8 mouse cellular contexts compared by ENCODE assay signal in the genomic region with DNA sequence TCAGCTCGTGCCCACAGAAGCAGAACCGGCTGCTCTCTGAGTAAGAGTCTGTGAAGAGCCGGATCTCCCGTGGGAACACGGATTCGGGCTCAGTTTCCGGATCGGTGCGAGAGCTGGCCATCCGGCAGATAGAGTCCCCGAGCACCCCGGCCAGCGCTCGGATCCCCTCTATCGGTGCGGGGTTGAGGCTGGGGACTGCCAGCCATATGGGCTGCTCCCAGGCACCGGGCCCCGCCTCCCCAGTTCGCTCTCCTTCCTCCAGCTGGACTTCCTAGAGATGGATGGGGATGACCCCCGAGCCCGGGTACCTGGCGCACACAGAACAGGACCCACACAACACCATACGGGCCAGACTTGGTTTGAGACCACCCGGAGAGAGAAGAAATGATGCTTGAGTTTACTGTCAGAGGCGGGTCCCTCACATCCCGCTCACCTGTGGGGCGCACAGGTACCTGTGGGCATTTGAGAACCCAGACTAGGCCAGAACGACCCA. TPM values are rescaled to one million over a fixed set of nuclear protein-coding genes. Genes with fewer than 3 reads are reported as not detected.
DNase-seq lines count a peak whose midpoint lies in the region; ATAC-seq and TF ChIP-seq lines count a peak whose summit lies in the region.

TSS of gene Mettl1 (plus strand) at position 141 of the 493 bp plus-strand sequence.
TSS of gene Eef1akmt3 (minus strand) at position 240 of the 493 bp plus-strand sequence.

- no peak for TF ChIP-seq POLR2A in lung, adult 2 months (IDR thresholded peaks at IDR 0.05; ENCODE audit: borderline replicate concordance, extremely low read depth, low read depth, low read length)

- H3K9ac ChIP-seq in embryonic facial prominence, embryonic 15.5 days: peak within 1 kb of the TSS; percentile 77
- H3K9ac ChIP-seq in hindbrain, embryonic 12.5 days: peak within 1 kb of the TSS; percentile 69
- H3K9ac ChIP-seq in liver, embryonic 12.5 days: peak within 1 kb of the TSS; percentile 74

- 0 out of 2 replicates have a peak, but pooled peaks cover 3% of the 10 kb centered on the region for H3K4me1 ChIP-seq in lung, adult 2 months (ENCODE audit: control insufficient read depth, insufficient read depth, low read length)
- peaks cover 23% of the 10 kb centered on the region for H3K4me1 ChIP-seq in embryonic facial prominence, embryonic 15.5 days
- H3K4me1 ChIP-seq in hindbrain, embryonic 12.5 days: peaks cover 11% of the 10 kb centered on the region
- H3K4me1 ChIP-seq in liver, embryonic 12.5 days: peaks cover 28% of the 10 kb centered on the region

- peak within 1 kb of the TSS; percentile 97 for H3K4me2 ChIP-seq in embryonic facial prominence, embryonic 15.5 days (replicated peaks)
- H3K4me2 ChIP-seq in hindbrain, embryonic 12.5 days (replicated peaks): peak within 1 kb of the TSS; percentile 98
- peak within 1 kb of the TSS; percentile 97 for H3K4me2 ChIP-seq in liver, embryonic 12.5 days

- H3K36me3 ChIP-seq in embryonic facial prominence, embryonic 15.5 days: peaks cover 14% of the 10 kb centered on the region
- H3K36me3 ChIP-seq in hindbrain, embryonic 12.5 days: 0 out of 2 replicates have a peak, but pooled peaks cover 5% of the 10 kb centered on the region
- peaks cover 26% of the 10 kb centered on the region for H3K36me3 ChIP-seq in liver, embryonic 12.5 days

- H3K9me3 ChIP-seq in embryonic facial prominence, embryonic 15.5 days (replicated peaks): no peaks in the 10 kb centered on the region
- H3K9me3 ChIP-seq in hindbrain, embryonic 12.5 days (replicated peaks): no peaks in the 10 kb centered on the region
- no peaks in the 10 kb centered on the region for H3K9me3 ChIP-seq in liver, embryonic 12.5 days (replicated peaks)

- DNase-seq in lung, adult 2 months: no peak
- DNase-seq in lung, postnatal 10 days: no peak
- DNase-seq in Muller cell, postnatal 12 days (ENCODE audit: inconsistent ontology term): peak; percentile 72
- DNase-seq in neural tube, embryonic 10.5 days (ENCODE audit: extremely low spot score, low spot score): peak; percentile 67
- no peak for DNase-seq in layer of hippocampus, adult 11-12 months (ENCODE audit: low spot score)

- peak within 1 kb of the TSS; percentile 88 for H3K4me3 ChIP-seq in lung, adult 2 months (replicated peaks; ENCODE audit: extremely low read depth, low read depth, low read length)
- peak within 1 kb of the TSS; percentile 89 for H3K4me3 ChIP-seq in embryonic facial prominence, embryonic 15.5 days (replicated peaks)
- H3K4me3 ChIP-seq in hindbrain, embryonic 12.5 days: peak within 1 kb of the TSS; percentile 76
- H3K4me3 ChIP-seq in liver, embryonic 12.5 days: peak within 1 kb of the TSS; percentile 76

- ATAC-seq in embryonic facial prominence, embryonic 15.5 days (ENCODE audit: insufficient number of reproducible peaks, low FRiP score, low TSS enrichment, low read depth): peak; percentile 76
- peak; percentile 76 for ATAC-seq in hindbrain, embryonic 12.5 days (ENCODE audit: low FRiP score)
- ATAC-seq in liver, embryonic 12.5 days: peak; percentile 41

- H3K27me3 ChIP-seq in embryonic facial prominence, embryonic 15.5 days: no peaks in the 10 kb centered on the region
- peaks cover 11% of the 10 kb centered on the region for H3K27me3 ChIP-seq in hindbrain, embryonic 12.5 days
- H3K27me3 ChIP-seq in liver, embryonic 12.5 days (replicated peaks): peaks cover 53% of the 10 kb centered on the region

- peak within 1 kb of the TSS; percentile 90 for H3K27ac ChIP-seq in embryonic facial prominence, embryonic 15.5 days (replicated peaks)
- H3K27ac ChIP-seq in hindbrain, embryonic 12.5 days: no peak within 1 kb of the TSS
- peak within 1 kb of the TSS; percentile 68 for H3K27ac ChIP-seq in liver, embryonic 12.5 days

- under 1% methylated on average over 28 of the region's 28 CpGs for WGBS in lung, adult 2 months
- WGBS in embryonic facial prominence, embryonic 15.5 days: under 1% methylated on average over 28 of the region's 28 CpGs
- under 1% methylated on average over 28 of the region's 28 CpGs for WGBS in hindbrain, embryonic 12.5 days
- WGBS in liver, embryonic 12.5 days (ENCODE audit: insufficient replicate concordance): under 1% methylated on average over 28 of the region's 28 CpGs

- no peak for TF ChIP-seq CTCF in lung, adult 2 months (IDR thresholded peaks at IDR 0.05; ENCODE audit: insufficient read depth, low read length)

RNA-seq across cellular contexts. Expression of gene Mettl1, which starts in this region (rescaled TPM):
- polyA plus RNA-seq in lung, adult 2 months (2012; rRNA removed): 8.9 and 14.5 TPM in 2 replicates
- 55.2 and 61.7 TPM in 2 replicates for polyA plus RNA-seq in embryonic facial prominence, embryonic 15.5 days (2015; fragmentation: Nextera tagmentation; extraction: Ambion mirVana)
- polyA plus RNA-seq in hindbrain, embryonic 12.5 days (2016; fragmentation: Nextera tagmentation; extraction: Ambion mirVana): 31.8 and 34.9 TPM in 2 replicates
- polyA plus RNA-seq in liver, embryonic 12.5 days (2016; fragmentation: Nextera tagmentation; extraction: Ambion mirVana): 33.6 and 35.6 TPM in 2 replicates

RNA-seq across cellular contexts. Expression of gene Eef1akmt3, which starts in this region (rescaled TPM):
- polyA plus RNA-seq in lung, adult 2 months (2012; rRNA removed): 0.17 and 0.38 TPM in 2 replicates
- polyA plus RNA-seq in embryonic facial prominence, embryonic 15.5 days (2015; fragmentation: Nextera tagmentation; extraction: Ambion mirVana): 1.3 TPM in 2 replicates
- 0.22 and 0.34 TPM in 2 replicates for polyA plus RNA-seq in hindbrain, embryonic 12.5 days (2016; fragmentation: Nextera tagmentation; extraction: Ambion mirVana)
- polyA plus RNA-seq in liver, embryonic 12.5 days (2016; fragmentation: Nextera tagmentation; extraction: Ambion mirVana): 0.13 and 0.29 TPM in 2 replicates

Comparison
In these comparisons a context has a peak if more than half of its experiments do, and no peak if none do; other contexts are left out.
1. DNase-seq: peak in Muller cell, postnatal 12 days (single experiment) and neural tube, embryonic 10.5 days (single experiment); none in lung, adult 2 months (single experiment), lung, postnatal 10 days (single experiment) and layer of hippocampus, adult 11-12 months (single experiment).
2. Peak in every context shown above with its lines, with median percentiles within 50 percentile points of each other: H3K4me3 ChIP-seq, ATAC-seq, H3K4me2 ChIP-seq and H3K9ac ChIP-seq.